Mouse (Mus musculus): ENCODE data around the gene Gm27021. TPM values are rescaled to one million over a fixed set of nuclear protein-coding genes. Genes with fewer than 3 reads are reported as not detected.

Gm27021 gene
- polyA plus RNA-seq, 1 experiment from 2014 or later: 1.4 TPM

DNA sequence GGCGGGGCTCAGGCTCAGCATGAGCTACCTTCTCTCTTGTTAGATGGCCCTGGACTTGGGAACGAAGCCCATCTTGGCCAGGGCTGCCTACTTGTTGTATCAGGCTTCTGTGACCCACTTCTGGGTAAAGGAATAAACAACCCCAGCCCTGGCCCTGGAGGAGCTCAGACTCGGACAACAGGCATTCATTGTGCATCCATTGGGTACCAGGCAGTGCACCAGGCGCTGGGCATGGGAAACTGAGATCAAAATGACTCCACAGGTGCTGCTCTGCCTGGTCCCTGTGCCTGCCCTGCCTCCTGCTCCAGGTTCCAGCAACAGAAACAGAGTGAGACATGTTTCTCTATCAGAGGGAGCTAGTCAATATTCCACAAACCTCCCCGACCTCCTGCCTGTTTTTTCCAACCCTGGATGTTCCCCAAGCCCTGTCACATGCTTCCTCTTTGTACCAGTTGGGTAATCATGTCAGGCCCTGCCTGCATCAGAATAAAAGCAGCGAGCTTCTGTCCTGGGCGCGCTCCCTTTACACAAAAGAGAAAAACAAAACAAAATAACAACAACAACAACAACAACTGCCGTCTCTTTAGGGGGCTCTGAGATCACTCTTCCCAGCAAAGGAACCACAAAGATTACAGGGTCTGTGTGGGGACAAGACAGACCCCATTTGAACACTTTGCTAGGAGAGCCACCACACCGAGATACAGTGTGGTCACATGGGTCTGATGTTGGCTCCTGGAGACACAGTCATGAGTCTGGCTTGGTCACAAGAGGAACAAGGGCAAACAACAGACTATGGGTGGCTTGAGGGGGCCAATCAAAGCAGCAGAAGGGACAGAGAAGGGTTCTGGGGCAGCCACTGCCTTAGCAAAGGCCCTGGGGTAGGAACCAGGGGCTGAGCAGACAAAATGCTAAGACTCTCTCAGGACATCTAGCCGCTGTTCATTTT, 48.4 kb downstream of the Gm27021 start:
- Histone ChIP-seq H3K27ac (ENCODE audit: low read depth) (peak overlapping the region; percentile 97), H3K4me3 (ENCODE audit: low read depth, low read length) (no peak overlapping the region), H3K4me1 (ENCODE audit: insufficient read depth) (peaks cover 19% of the 10 kb centered on the region), H3K9ac (replicated peaks) (no peak overlapping the region), H3K36me3 (replicated peaks; ENCODE audit: insufficient read depth, low read length) (no peaks in the 10 kb centered on the region), H3K4me2 (ENCODE audit: low read depth, low read length) (0 out of 2 replicates have a peak overlapping the region, but pooled peaks have one; percentile 6), H3K27me3 (ENCODE audit: insufficient read depth, low read length) (no peaks in the 10 kb centered on the region), H3K9me3 (ENCODE audit: low read length) (no peaks in the 10 kb centered on the region)
- DNase-seq (peak; percentile 56), ATAC-seq (peak; percentile 84)
- no peak for TF ChIP-seq CTCF (IDR thresholded peaks at IDR 0.05; ENCODE audit: low read depth)
- peak; percentile 44 for TF ChIP-seq EP300 (IDR thresholded peaks at IDR 0.05; ENCODE audit: low read depth)
- WGBS (ENCODE audit: insufficient replicate concordance): 57% methylated on average over 11 of the region's 11 CpGs

GRCm38 (mm10) chr8:120618110-120618509, 49.8 kb downstream of the Gm27021 start:
- TF ChIP-seq EP300 (IDR thresholded peaks at IDR 0.05; ENCODE audit: low read depth): no peak
- peak; percentile 92 for TF ChIP-seq CTCF (IDR thresholded peaks at IDR 0.05; ENCODE audit: low read depth)
- no peaks in the 10 kb centered on the region for H3K27me3 ChIP-seq (ENCODE audit: insufficient read depth, low read length)
- no peaks in the 10 kb centered on the region for H3K36me3 ChIP-seq (replicated peaks; ENCODE audit: insufficient read depth, low read length)
- DNase-seq (peak; percentile 83), ATAC-seq (no peak)
- no peaks in the 10 kb centered on the region for H3K9me3 ChIP-seq (ENCODE audit: low read length)
- WGBS (ENCODE audit: insufficient replicate concordance): 4% methylated on average over 6 of the region's 6 CpGs
- no peak overlapping the region for H3K4me3 ChIP-seq (ENCODE audit: low read depth, low read length)
- peaks cover 19% of the 10 kb centered on the region for H3K4me1 ChIP-seq (ENCODE audit: insufficient read depth)
- no peak overlapping the region for H3K9ac ChIP-seq (replicated peaks)
- no peak overlapping the region for H3K4me2 ChIP-seq (ENCODE audit: low read depth, low read length)
- H3K27ac ChIP-seq (ENCODE audit: low read depth): no peak overlapping the region

GRCm38 (mm10) chr8:120616663-120617626, 50.9 kb downstream of the Gm27021 start:
- 55% methylated on average over 7 of the region's 8 CpGs for WGBS (ENCODE audit: insufficient replicate concordance)
- DNase-seq (no peak), ATAC-seq (no peak)
- H3K4me3 ChIP-seq (ENCODE audit: low read depth, low read length): no peak overlapping the region
- H3K27ac ChIP-seq (ENCODE audit: low read depth): no peak overlapping the region
- no peak for TF ChIP-seq CTCF (IDR thresholded peaks at IDR 0.05; ENCODE audit: low read depth)
- TF ChIP-seq EP300 (IDR thresholded peaks at IDR 0.05; ENCODE audit: low read depth): no peak
- H3K36me3 ChIP-seq (replicated peaks; ENCODE audit: insufficient read depth, low read length): no peaks in the 10 kb centered on the region
- peaks cover 18% of the 10 kb centered on the region for H3K4me1 ChIP-seq (ENCODE audit: insufficient read depth)
- no peaks in the 10 kb centered on the region for H3K27me3 ChIP-seq (ENCODE audit: insufficient read depth, low read length)
- H3K9ac ChIP-seq (replicated peaks): no peak overlapping the region
- H3K4me2 ChIP-seq (ENCODE audit: low read depth, low read length): no peak overlapping the region
- no peaks in the 10 kb centered on the region for H3K9me3 ChIP-seq (ENCODE audit: low read length)

GRCm38 (mm10) chr8:120614491-120614890, 53.4 kb downstream of the Gm27021 start:
- H3K4me1 ChIP-seq (ENCODE audit: insufficient read depth): no peaks in the 10 kb centered on the region; the same call in 1 of the 2 replicates
- no peaks in the 10 kb centered on the region for H3K36me3 ChIP-seq (replicated peaks; ENCODE audit: insufficient read depth, low read length)
- no peak overlapping the region for H3K9ac ChIP-seq (replicated peaks)
- H3K9me3 ChIP-seq (ENCODE audit: low read length): no peaks in the 10 kb centered on the region
- H3K4me2 ChIP-seq (ENCODE audit: low read depth, low read length): no peak overlapping the region
- H3K27me3 ChIP-seq (ENCODE audit: insufficient read depth, low read length): no peaks in the 10 kb centered on the region
- no peak for ATAC-seq
- WGBS (ENCODE audit: insufficient replicate concordance): 85% methylated on average over 3 of the region's 3 CpGs
- H3K4me3 ChIP-seq (ENCODE audit: low read depth, low read length): no peak overlapping the region
- H3K27ac ChIP-seq (ENCODE audit: low read depth): no peak overlapping the region
- TF ChIP-seq EP300 (IDR thresholded peaks at IDR 0.05; ENCODE audit: low read depth) (no peak), CTCF (IDR thresholded peaks at IDR 0.05; ENCODE audit: low read depth) (no peak)
- DNase-seq: no peak

DNA sequence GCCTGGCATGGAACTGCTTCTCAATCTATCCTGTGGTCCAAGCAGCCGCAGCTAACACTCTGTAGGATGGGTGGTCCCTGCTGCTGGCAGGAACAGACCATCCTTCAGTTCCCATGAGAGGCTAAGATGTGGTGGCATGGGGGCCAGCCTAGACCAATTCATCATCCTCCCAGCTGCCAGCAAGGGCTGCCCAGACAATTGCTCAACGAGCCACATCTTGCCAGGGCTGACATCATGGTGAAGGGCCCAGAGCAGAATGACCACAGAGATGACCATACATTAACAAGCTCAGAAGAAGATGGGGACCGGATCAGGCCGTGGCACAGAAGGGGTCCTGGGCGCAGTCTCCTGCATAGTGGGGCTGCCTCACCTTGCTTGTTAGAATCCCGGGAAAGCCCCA, 57.1 kb downstream of the Gm27021 start:
- H3K36me3 ChIP-seq (replicated peaks; ENCODE audit: insufficient read depth, low read length): no peaks in the 10 kb centered on the region
- DNase-seq (no peak), ATAC-seq (no peak)
- no peak overlapping the region for H3K4me3 ChIP-seq (ENCODE audit: low read depth, low read length)
- H3K27me3 ChIP-seq (ENCODE audit: insufficient read depth, low read length): no peaks in the 10 kb centered on the region
- 77% methylated on average over 6 of the region's 6 CpGs for WGBS (ENCODE audit: insufficient replicate concordance)
- no peaks in the 10 kb centered on the region for H3K9me3 ChIP-seq (ENCODE audit: low read length)
- H3K9ac ChIP-seq (replicated peaks): no peak overlapping the region
- no peak for TF ChIP-seq EP300 (IDR thresholded peaks at IDR 0.05; ENCODE audit: low read depth)
- no peak for TF ChIP-seq CTCF (IDR thresholded peaks at IDR 0.05; ENCODE audit: low read depth)
- no peak overlapping the region for H3K27ac ChIP-seq (ENCODE audit: low read depth)
- H3K4me2 ChIP-seq (ENCODE audit: low read depth, low read length): no peak overlapping the region
- H3K4me1 ChIP-seq (ENCODE audit: insufficient read depth): no peaks in the 10 kb centered on the region

DNA sequence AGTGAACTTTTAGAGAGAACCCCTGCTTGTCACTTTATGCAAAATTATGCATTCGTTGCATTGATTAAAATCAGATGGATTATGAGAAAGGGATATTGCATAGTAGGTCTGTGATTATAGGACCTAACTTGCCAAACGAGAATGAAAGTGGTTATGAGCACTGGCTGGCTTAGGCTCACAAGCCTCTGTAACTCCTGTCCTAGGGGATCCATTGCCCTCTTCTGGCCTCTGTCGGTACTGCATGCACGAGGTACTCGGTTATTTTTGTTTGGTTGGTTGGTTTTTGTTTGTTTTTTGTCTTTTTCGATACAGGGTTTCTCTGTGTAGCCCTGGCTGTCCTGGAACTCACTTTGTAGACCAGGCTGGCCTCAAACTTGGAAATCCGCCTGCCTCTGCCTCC, 60.0 kb downstream of the Gm27021 start:
- Histone ChIP-seq H3K27me3 (ENCODE audit: insufficient read depth, low read length) (no peaks in the 10 kb centered on the region), H3K9me3 (ENCODE audit: low read length) (no peaks in the 10 kb centered on the region), H3K4me3 (ENCODE audit: low read depth, low read length) (no peak overlapping the region), H3K9ac (replicated peaks) (no peak overlapping the region), H3K4me1 (ENCODE audit: insufficient read depth) (no peaks in the 10 kb centered on the region), H3K27ac (ENCODE audit: low read depth) (no peak overlapping the region), H3K36me3 (replicated peaks; ENCODE audit: insufficient read depth, low read length) (no peaks in the 10 kb centered on the region), H3K4me2 (ENCODE audit: low read depth, low read length) (peak overlapping the region; percentile 42)
- TF ChIP-seq EP300 (IDR thresholded peaks at IDR 0.05; ENCODE audit: low read depth) (no peak), CTCF (IDR thresholded peaks at IDR 0.05; ENCODE audit: low read depth) (peak; percentile 93)
- DNase-seq: peak; percentile 83
- ATAC-seq: peak; percentile 64; the same call in 1 of the 2 replicates
- WGBS (ENCODE audit: insufficient replicate concordance): 7% methylated on average over 7 of the region's 7 CpGs
